Mouse (Mus musculus) lung, adult 18-20 months (tissue): ENCODE results near the gene Kcnk5.

Source experiments
- DNase-seq, 2 experiments: peaks; one replicate each; pipeline ENCODE4 v3.0.0; 2022; ENCODE audit warnings: mixed read lengths in 2 of 2

Gene Kcnk5

DNA sequence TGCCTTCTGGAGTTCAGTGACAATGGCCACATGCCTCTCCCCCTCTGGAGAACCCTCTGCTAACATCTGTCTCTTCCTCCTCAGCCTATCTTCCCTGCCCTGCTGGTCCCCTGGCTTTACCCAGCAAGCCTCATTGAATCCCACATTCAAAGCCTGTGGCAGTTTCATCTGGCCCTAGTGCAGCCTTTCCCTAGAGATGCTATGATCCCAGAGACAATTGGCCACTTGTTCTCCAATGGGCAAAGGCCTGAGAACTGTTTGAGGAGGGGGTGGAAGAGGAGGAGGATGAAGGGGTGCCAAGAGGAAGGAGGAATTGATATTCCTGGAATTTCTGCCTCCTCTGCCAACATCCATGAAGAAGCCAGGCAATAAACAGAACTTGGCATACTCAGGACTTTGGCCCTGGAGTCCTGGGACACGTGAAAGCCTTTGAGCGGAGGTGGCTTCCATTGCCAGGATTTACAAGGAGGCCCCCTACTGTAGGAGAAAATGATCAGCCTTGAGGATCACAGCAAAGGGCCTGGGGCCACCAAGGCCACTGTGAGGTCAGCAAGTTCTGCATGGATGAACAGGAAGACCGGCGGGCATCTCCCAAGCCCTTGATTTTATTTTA is 11.6 kb upstream of the Kcnk5 start:
- no peak for DNase-seq

DNA sequence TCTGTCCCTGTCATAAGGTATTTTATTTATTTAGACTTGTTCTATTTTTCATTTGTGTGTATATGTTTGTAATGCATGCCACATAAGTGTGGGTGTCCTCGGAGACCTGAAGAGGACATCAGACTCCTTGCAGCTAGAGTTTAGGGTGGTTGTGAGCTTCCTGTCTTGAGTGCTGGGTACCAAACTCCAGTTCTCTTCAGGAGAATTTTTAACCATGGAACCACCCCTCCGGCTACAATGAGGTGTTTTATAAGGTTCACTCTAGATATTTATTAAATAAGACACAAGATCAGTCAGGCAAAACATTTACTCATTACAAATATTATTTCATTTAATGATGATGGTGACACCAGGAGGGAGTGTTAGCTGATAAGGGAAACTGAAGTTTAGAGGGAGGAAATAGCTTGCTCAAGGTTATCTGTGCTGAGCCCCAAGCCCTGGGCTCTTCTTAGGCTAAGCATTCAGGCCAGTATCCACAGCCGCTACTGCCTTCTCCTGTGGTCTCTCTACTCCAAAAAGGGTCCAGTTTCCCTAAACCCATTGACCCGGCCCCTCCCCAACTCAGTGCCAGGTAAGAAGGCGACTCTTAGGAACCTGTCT is 9.6 kb upstream of the Kcnk5 start:
- DNase-seq, result no peak

DNA sequence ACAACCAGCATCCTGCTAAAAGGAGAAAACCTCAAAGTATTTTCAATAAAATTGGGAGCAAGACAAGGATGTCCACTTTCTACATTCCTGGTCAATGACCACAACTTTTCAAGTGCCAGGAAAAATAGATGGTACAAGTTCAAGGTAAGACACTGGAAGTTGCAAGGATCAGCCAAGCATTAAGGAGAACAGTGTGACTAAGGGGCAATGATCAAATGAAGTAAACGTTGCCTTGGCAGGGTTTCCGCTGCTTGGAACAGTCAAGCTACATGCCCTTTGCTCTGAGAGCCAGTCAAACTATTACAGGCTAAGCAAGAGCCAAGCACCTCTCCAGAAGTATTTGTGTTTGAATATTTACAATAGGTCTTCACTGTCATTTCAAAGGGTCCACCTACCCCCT is 8.1 kb upstream of the Kcnk5 start:
- DNase-seq, result no peak

DNA sequence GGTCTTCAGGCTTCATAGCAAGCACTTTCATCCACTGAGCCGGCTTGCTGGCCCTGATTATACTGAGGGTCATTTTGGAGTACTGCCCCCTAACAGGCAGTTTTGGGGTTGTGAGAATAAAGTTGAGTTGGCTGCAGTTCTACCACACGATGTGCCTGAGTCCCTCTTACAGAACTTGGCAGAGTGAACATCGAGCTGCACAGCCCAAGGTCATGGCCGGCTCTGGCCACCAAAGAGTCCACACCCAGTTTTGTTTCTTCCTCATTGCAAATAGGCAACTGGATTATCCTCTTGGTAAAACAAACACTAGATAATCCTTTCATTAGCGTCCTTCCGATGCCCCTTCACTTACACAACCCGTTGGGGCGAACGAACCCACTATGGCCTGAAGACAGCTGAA is 3.8 kb upstream of the Kcnk5 start:
- no peak for DNase-seq

DNA sequence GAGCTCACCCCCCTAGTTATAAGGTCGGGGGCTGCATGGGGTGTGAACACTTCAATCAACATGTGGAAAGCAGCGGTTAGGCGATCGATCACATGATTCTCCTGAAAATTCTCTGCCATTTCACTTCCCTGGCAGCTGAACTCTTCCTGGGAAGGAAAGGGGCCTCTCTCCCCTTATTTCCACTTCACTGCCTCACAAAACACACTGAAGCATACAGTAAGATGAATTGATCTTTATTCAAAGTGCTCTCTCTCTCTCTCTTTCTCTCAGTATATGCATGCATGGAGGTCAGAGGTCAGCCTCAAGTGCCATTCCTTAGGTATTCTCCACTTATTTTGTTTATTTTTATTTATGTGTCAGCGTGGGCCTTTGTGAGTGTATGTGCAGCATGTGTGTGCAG is 2.1 kb upstream of the Kcnk5 start:
- DNase-seq, result no peak

DNA sequence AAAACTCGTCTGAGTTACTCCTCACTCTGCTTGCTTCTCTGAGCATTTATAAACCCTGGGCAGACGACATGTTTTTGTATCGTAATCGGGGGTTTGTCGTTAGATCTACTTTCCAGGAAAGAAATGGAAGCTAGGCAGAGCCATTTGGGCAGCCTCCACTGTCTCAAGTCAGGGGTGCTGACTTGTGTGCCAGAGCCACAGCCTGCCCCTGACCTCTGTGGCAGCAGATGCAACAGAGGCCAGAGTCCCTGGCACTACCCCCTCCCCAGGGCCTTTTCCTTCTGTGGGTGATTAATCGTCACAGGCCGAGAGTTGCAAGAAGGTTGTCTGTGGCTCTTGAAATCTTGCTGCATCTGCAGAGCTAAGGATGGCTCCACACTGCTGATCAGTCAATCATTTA is 987 bp upstream of the Kcnk5 start:
- DNase-seq, result no peak

DNA sequence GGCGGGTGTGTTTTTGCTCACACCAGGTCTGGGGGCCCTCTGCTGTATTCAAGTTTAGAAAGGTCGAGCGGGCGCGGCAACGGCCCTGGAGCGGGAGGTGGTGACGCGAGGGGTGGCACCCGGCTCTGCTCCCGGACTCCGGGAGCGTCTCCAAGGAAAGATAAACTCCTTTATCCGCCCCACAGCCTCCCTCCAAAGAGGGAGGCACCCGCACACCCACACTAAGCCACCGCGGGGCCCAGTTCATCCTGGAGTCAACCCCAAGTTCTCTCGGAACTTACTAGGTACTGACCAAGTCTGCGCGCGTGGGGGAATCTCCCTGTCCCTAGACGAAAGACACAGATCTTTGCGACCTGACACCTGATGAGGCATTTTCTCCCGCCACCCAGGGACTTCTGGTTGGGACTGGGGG is 852 bp downstream of the Kcnk5 start:
- peak; percentile 49 to 66 for DNase-seq

DNA sequence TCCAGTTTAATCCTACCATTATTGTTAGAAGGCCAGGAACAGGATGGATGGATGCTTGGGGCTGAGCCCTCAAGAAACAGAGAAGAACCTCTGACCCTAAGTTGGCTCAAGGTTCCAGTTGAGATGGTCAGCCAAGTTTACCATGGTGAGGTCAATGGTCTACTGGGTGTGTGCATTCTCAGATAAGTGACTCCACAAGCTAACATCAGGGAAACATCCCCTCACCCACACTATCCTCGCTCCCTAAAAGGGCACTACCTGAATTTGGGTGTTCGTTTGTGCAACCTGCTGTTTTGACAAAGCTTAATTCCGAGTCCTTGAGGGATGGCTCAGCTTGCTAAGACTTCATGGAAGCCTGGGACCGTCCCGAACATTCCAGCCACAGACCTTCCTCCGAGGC is 1.3 kb downstream of the Kcnk5 start:
- no peak for DNase-seq

DNA sequence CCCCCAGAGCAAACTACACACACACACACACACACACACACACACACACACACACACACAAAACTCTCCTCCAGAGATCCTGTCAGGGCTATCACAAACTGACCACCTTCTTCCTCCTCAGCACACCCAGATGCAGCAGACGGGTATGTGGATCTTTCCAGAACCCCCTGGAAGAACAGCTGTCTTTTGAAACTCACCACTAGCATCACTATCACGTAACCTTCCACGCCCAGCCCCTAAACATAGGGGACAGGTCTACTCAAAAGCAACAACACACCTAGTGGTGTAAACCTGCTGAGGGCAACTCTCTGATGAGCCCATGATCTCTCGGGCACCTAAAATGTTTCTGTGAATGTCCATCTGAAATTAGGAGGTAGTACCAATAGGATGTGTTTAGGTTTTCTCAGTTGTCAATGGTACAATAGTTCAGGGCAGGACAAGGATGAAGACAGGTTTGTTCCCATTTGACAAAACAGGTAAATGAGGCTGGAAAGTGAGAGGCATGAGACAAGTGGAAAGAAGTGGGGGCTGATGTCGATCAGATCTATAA is 1.8 kb downstream of the Kcnk5 start:
- no peak for DNase-seq

DNA sequence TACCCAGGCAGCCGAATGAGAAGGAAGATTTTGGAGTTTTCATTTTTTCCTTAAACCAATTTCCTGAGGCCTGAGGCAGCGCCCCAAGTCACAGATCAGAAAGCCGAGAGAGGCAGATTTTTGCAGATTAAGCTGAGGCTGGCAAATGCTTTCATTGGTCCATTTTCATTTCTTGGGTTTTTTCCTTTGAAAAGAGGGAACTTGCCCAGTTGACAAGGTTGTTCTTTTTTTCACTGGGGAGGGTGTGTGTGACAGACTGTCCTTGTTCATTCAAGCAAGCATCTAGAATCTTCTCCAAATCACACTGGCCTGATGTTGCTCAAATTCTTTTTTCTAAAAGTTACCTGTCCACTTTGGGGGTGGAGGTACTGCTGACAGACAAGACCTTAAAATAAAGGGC is 2.5 kb downstream of the Kcnk5 start:
- no peak for DNase-seq

DNA sequence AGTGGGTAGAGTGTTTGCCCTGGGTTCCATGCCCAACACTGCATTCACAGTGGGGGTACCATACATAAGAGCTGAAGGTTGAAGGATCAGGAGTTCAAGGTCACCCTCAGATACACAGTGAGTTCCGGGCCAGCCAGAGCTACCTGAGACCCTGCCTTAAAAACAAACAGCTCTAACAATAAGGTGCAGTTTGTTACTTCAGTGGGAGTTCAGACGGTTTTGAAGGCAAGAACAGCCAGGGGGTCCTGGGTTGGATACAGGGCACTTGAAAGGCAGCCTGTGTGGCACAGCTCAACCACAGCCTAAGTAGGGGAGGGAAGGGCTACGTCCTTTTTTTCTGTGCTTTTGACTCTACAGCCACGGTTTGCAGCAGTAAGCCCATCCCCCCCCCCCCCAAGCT is 3.0 kb downstream of the Kcnk5 start:
- DNase-seq, result no peak

DNA sequence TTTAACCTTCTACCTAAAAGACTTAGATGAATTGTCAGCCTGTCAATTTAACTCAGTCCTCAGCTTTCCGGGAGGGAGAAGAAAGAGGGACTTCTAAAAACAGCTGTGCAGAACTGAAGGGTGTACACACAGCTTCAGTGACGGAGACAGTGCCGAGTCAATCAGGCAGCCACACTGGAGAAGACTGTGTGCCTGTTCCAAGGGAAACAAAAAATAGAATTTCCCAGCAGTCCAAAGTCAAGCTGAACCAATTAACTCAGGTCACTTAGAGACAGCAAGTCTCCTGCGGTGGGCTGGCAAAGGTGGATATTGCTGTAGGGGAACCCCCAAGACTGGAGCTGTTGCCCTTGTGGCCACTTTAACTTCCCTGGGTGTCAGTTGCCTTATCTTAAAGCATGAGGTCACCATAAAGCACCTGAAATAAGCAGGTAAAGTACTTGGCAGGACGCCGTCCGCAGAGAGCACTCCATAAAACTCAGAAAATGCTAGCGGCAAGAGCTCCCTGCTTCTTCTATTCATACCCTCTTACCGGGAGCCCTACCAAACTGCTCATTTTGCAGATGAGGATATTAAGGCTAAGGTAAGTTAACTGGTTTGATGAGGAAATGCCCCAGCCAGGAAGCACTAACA is 4.0 kb downstream of the Kcnk5 start:
- DNase-seq, result peak; percentile 68 to 72

DNA sequence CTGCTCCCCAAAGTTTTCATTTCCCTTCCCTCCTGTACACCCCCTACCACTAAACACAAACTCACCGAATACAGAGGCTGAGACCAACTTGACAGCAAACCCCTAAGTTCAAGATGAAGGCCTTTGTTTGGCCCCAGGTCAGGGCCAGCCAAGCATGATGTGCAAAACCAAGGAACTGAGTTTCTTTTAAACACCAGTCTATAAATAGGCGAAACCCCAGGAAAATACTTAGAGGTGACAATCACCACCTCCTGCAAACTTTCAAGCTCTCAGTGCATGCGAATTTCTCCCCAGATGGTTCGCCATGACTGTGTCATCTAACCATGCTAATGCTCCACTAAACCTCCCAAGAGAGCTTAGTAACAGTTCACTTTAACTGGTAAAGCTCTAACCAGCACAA is 5.9 kb downstream of the Kcnk5 start:
- DNase-seq, result no peak

DNA sequence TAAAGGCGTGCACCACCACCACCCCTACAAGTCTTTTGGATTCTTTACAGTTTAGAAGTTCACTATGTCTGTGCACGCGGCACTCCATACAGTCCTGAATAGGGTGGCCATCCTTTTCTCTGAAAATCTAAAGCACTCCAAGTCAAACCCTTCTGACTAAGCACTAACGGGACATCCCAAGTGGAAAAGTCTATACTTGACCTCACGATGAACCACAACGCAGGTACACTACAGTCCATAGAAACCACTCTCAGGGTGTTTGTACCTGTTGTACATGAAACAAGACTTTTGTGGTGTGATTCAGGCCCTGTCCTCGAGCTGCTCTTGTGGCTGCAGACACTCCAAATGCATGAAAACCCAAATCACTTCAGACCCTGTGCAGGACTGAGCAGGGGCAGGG is 6.5 kb downstream of the Kcnk5 start:
- no peak for DNase-seq

DNA sequence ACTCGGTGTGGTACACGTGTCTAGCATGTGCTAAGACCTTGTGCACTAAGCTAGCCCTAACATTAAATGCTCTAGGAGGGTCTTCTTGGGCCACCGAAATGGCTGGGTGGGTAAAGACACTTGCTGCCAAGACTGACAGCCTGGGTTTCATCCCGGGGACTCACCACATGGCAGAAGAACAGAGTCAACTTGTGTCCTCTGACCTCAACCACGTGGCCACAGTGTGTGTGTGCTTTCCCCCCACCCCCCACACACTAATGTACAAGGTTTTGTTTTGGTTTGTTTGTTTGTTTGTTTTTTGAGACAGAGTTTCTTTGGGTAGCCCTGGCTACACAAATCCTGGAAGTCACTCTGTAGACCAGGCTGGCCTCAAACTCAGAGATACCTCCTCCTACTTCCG is 6.9 kb downstream of the Kcnk5 start:
- DNase-seq, result no peak

DNA sequence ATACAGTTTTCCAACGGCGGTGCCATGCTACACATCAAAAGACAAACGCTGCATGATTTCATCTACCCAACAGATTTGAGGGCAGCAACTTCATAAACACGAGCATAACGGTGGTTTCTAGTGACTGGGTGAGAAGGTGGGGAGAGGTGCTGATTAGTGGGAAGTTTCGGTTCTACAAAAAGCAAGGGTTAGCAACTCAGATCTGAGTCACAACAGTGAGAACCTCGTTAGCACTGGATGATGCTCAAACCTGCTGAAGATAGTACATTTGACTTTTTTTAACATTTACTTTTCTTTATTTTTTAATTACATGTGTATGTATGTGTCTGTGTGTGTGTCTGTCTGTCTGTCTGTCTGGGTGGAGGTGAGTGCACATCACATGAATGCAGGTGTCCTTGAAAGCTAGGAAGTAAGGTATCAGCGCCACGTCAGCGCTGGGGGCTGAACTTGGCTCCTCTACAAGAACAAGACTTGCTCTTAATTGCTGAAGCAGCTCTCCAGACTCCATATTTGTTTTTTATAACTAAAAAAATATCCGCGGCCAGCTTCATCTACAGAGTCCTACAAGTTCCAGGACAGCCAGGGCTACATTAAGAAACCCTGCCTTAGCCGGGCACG is 7.6 kb downstream of the Kcnk5 start:
- DNase-seq, result no peak

DNA sequence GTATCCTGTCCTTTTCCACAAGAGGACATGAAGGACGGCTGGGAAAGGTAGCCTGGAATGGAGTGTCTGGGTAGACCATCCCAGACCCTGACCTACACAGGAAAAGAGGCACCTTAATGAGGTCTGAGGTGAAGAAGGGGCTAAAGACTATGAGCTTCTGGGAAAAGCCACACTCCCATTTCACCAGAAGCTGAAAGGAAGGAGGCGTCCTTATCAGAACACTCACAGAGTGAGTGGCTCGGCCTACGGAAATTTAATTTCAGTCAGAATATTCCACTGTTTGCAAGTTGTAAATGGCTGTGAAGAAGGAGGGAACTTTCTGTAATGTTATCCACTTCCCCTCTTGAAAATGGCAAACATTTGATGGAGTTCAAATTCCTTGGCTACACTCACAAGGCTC is 8.7 kb downstream of the Kcnk5 start:
- no peak for DNase-seq

DNA sequence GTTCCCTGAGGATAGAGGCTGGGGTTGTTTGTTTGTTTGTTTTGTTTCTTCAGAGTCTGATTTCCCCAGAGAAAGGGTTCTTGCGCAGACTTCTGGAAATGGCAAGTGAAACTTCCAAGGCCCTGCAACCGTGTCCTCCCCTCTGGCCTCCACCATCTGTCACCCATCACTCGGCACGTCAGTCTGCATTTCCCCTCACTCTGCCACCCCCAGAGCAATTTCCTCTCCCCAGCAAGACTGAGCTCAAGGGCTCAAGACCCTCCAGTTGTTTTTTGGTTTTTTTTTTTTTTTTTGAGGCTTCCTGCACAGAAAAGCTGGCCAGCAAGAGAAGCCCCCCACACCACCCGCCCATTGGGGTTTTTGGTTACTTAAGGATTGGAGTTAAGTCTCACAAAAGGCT is 9.1 kb downstream of the Kcnk5 start:
- DNase-seq, result no peak

DNA sequence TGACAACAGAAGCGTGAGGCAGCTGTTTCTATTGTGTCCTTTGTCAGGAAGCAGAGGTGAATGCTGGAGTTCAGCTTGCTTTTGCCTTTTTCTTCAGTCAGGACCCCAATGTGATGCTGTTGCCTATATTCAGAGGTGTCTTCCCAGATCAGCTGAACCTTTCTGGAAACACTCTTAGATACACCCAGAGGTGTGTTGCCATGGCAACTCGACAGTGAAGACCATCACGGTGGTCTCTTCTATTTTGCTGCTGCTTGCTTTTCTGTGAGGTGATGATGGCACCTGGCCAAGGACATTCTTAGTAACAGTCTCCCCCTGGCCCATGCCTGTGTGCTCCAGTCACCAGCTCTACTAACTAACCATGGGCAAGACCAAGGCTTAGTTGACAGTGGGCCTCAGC is 9.8 kb downstream of the Kcnk5 start:
- DNase-seq, result no peak

DNA sequence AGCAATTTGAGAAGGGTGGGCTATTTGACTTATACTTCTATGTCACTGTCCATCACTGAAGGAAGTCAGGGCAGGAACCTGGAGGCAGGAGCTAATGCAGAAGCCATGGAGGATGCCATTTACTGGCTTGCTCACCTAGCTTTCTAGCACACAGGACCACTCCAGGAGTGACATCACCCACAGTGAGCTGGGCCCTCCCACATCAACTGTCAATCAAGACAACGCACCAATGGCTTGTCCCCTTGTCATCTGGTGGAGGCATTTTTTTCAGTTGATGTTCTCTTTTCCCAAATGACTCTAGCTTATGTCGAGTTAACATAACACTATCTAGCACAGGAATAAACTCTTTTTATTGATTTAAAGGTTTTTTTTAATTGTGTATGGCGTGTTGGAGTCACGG is 12.4 kb downstream of the Kcnk5 start:
- no peak for DNase-seq

DNA sequence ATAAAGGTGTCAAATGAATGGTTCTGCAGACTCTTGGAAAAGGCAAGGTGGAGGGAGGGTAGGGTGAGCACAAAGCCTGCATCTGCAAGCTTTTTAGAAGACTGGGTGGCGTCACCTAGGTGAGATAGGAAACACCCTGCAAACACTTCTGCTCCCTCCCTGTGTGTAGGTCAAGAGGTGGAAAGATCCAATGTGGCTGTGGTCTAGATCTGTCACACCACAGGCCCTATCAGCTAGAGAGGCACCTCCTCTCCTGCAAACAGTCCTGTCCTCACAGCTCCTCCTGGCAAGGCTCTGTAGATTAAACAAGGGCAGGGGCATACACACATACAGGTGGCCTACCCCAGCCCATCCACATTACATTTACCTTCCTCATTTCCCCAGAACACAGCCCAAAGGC is 13.1 kb downstream of the Kcnk5 start:
- DNase-seq, result no peak

DNA sequence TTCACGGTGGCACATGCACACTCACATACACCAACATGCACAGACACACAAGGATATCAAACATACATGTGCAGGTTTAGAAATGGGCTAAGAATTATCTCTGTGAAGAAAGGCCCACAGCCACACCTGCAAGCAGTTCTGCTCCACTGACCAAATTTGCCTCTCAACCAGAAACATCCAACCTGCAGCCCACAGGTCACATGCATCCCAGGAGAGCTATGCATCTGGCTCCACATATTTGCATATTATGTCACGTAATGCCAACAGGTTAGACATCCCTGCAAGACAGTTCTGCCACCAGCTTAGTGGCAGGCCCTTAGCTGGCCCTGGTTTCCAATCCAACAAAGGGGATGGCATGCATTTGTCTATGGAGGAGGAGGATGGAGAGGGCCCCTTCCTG is 13.6 kb downstream of the Kcnk5 start:
- DNase-seq, result no peak

DNA sequence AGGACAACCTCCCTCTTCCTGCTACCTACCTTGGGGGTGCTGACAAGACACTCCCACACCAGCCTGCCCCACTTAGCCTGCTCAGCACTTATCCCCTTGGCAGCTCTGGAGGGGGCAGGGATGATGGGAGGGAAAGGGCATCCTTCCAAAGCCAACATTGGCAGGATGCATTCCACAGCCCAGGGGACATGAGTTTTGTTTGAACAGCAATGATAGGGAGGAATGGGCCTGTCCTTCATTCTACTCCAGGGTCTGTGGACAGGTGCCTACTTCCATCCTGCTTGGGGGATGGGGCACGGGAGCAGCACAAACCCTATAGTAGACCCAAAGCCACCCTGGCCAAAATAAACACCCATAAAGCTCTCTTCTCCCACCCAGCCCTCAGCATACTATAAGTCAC is 16.2 kb downstream of the Kcnk5 start:
- DNase-seq, result peak; percentile 66 to 80

DNA sequence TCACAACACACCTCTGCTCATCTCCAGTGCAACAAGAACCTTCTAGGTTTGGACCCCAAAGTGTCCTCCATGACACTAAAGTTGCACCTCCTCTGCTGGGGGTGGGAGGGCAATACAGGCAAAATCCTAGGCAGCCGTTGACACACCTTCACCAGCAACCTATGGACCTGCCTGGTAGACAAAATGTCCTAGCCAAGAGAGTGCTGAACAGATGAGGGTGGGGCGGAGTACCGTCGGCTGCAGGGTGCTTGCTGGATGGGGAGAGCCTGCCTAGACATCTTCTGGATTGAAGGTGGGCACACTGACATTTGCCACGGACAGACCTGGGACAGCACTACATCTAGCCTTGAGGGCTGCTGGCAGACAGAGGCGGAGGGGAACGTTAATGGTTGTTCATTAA is 17.2 kb downstream of the Kcnk5 start:
- no peak for DNase-seq
